Mouse (Mus musculus): Measurements from ENCODE around the gene H1f0.

Gene H1f0

GRCm38 (mm10) chr15:79066276-79066675 lies 38.0 kb downstream of the H1f0 start:
- no peak for DNase-seq (ENCODE audit: low read depth, low spot score)

DNA sequence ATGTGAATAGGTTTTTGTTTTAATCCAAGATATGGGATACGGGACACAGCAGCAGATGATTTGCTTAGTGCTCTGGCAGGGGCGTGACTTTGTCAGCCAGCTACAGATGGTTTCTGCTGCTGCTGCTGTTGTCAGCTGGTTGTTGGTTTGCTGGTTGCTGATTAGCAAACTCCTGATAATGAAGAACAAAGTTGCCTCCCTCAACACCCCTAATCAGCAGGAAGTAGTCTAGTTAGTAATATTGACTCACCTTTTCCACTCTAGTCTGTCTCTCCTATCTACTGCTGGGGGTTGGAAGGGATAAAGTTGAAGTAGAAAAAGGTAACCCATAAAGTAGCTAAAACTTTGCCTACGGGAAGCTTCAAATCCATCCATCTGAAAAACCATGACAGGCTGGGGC lies 39.4 kb downstream of the H1f0 start:
- peak; percentile 49 for DNase-seq (ENCODE audit: low read depth, low spot score)

DNA sequence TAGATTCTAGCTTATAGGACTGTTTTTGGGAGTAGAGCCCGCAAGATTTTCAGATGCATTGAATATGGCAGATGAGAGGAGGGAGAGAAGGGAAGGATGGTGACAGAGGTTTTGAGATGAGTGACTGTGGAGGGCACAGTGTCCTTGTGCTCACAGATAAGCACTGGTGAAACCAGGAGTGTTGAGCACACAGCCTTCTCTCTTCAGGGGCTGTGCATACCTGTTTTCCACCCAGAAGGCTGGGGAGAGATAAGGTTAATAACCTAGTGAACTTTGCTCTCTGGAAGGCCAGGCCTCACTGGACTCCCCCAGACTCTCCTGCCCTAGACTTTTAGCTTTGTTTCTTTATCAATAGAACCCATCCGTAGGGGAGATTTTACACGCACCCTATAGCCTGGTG lies 40.2 kb downstream of the H1f0 start:
- no peak for DNase-seq (ENCODE audit: low read depth, low spot score)

GRCm38 (mm10) chr15:79071117-79072039 lies 43.1 kb downstream of the H1f0 start:
- peak; percentile 57 for DNase-seq (ENCODE audit: low read depth, low spot score)

- DNase-seq (ENCODE audit: low read depth, low spot score): no peak
These were observed 45.5 kb downstream of the H1f0 start for GRCm38 (mm10) chr15:79073752-79074151.

GRCm38 (mm10) chr15:79074446-79074845 lies 46.2 kb downstream of the H1f0 start:
- DNase-seq (ENCODE audit: low read depth, low spot score): no peak

DNA sequence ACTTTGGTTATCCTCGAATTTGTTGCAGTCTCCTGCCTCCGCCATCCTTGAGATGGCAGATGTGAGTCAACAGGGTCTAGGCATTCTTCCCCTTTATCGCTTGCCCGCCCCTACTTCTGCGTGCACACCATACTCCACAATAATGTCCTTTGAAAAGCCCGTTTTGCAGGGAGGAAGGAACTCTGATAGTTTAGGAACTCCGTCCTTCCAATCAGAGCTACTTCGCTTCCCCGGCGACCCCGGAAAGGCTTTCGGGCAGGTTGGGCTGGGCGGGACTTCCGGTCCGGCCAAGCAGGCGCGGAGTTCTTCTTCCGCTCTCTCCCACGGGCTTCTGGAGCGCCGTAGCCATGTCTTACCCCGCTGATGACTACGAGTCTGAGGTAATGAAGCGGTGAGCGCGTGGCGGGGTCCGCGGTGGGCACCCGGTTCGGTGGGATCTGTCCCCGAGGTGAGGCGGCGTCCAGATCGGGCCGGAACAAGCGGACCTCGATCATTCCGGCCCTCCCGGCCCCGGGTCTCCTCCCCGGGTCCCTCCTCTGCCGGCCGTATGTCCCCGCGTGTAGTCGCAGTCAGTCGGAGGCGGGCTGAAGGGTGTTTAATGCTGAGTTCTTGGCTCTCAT lies 46.8 kb downstream of the H1f0 start, which contains the start of gene Eif3l:
Gene Eif3l (plus strand): TSS at position 267 of the 620 bp plus-strand sequence.
- peak; percentile 90 for DNase-seq (ENCODE audit: low read depth, low spot score)

GRCm38 (mm10) chr15:79075658-79076365 lies 47.6 kb downstream of the H1f0 start:
- no peak for DNase-seq (ENCODE audit: low read depth, low spot score)

DNA sequence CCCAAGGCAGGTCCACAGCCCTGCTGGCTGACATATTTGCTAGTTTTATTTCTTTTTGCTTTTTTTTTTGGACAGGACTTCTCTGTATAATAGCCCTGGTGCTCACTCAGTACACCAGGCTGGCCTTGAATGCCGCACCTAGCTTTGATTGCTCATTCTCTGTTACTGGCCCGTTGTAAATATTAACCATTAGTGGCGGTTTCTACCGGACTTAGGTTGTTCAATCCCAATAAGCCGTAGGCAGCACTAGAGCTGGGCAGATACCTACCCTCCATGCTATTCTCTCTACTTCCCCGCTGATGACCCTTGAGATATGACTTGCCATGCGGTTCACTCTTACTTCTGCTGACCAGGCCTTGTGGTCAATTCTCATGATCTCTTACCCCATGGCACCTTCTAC lies 51.3 kb downstream of the H1f0 start:
- DNase-seq (ENCODE audit: low read depth, low spot score): no peak
